Mouse (Mus musculus): ENCODE measurements around the gene Tanc1.

DNA sequence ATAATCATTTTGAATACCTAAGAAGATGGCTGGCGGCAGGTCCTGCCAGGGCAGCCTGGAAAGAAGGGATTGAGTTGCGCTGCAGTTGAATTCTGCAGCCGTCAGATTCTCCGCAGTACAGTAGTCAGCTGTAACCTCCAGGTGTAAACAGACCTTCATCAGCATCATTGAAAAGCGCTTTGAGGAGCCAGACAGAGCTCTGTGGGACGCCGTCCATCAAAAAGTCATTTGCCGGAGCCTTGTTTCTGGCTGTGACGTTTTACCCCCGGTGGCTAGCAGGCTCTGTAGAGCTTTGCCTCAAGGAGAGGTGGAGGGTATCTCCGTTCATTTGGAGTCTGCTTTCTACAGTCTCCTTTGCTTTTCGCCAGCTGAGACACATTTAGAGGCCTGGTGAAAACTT is 36.6 kb downstream of the Tanc1 start:
- TF ChIP-seq CTCF (IDR thresholded peaks at IDR 0.05; ENCODE audit: low read depth, low read length) (no peak), GATA1 (IDR thresholded peaks at IDR 0.05; ENCODE audit: borderline replicate concordance, low read length) (no peak)

Data from G1E (cell line).